Mouse (Mus musculus) midbrain, embryonic 14.5 days (tissue): Measurements from ENCODE around the gene Pdzd2. TPM values are rescaled to one million over a fixed set of nuclear protein-coding genes. Genes with fewer than 3 reads are reported as not detected.

Experiments used
- ATAC-seq: fragments of 200-750 bp; cut with Nextera tagmentation; 2 replicates; pipeline ENCODE4 v1.8.0; 2017; ENCODE audit warnings: moderate number of reproducible peaks, moderate library complexity; ENCODE audit not compliant: low FRiP score, low TSS enrichment
- DNase-seq: peaks from one replicate; pipeline ENCODE4 v3.0.0-alpha.2; 2015
- H3K27ac ChIP-seq: fragments of 300-500 bp; sonication (generic); replicated peaks from 2 replicates; pipeline ENCODE4 v1.5.1; 2014; ENCODE audit warnings: mild to moderate bottlenecking, low read depth, low read length, moderate library complexity
- H3K27me3 ChIP-seq: fragments of 300-500 bp; sonication (generic); 2 replicates; pipeline ENCODE4 v1.6.1; 2014; ENCODE audit warnings: low read length, control low read depth, mixed read lengths; ENCODE audit not compliant: control insufficient read depth, insufficient read depth
- H3K36me3 ChIP-seq: fragments of 300-500 bp; sonication (generic); 2 replicates; pipeline ENCODE4 v1.6.1; 2014; ENCODE audit warnings: low read length, control low read depth; ENCODE audit not compliant: control insufficient read depth, insufficient read depth
- H3K4me1 ChIP-seq: fragments of 300-500 bp; sonication (generic); 2 replicates; pipeline ENCODE4 v1.6.1; 2014; ENCODE audit warnings: mild to moderate bottlenecking, antibody characterized with exemption, low read length, control low read depth; ENCODE audit not compliant: control insufficient read depth, insufficient read depth
- H3K4me2 ChIP-seq: fragments of 300-500 bp; sonication (generic); 2 replicates; pipeline ENCODE4 v1.6.1; 2014; ENCODE audit warnings: mild to moderate bottlenecking, low read length, moderate library complexity
- H3K4me3 ChIP-seq: fragments of 300-500 bp; sonication (generic); replicated peaks from 2 replicates; pipeline ENCODE4 v1.5.1; 2014; ENCODE audit warnings: low read depth, low read length
- H3K9ac ChIP-seq: fragments of 300-500 bp; sonication (generic); replicated peaks from 2 replicates; pipeline ENCODE4 v1.6.1; 2014; ENCODE audit warnings: mild to moderate bottlenecking, low read length, moderate library complexity
- H3K9me3 ChIP-seq: fragments of 300-500 bp; sonication (generic); 2 replicates; pipeline ENCODE4 v1.6.1; 2016; ENCODE audit warnings: low read length, control low read depth, mixed read lengths; ENCODE audit not compliant: control insufficient read depth
- WGBS: fragments of 180-500 bp; shearing (Covaris S2); extraction: QIAGEN DNeasy Blood & Tissue Kit; methylation state at CpG from one replicate; pipeline ENCODE4 v1.1.7; 2014; 5-methylcytosine and 5-hydroxymethylcytosine counted together
- polyA plus RNA-seq: library from polyadenylated mRNA; unstranded; fragments of >200 nt; fragmentation: Nextera tagmentation; extraction: Ambion mirVana; gene quantifications from 2 replicates; pipeline ENCODE4 v1.2.1, GENCODE M21; 2014

The Pdzd2 gene
- polyA plus RNA-seq, 1 experiment from 2014 or later, result 11.2 TPM

GRCm38 (mm10) chr15:12619273-12619672 is 120.5 kb downstream of the Pdzd2 start:
- no peak overlapping the region for H3K4me3 ChIP-seq
- DNase-seq (no peak), ATAC-seq (no peak)
- H3K4me1 ChIP-seq, result 0 out of 2 replicates have a peak, but pooled peaks cover 9% of the 10 kb centered on the region
- no peak overlapping the region for H3K9ac ChIP-seq
- H3K9me3 ChIP-seq, result no peaks in the 10 kb centered on the region
- no peaks in the 10 kb centered on the region for H3K27me3 ChIP-seq
- no peaks in the 10 kb centered on the region for H3K36me3 ChIP-seq
- WGBS, result 87% methylated on average over 8 of the region's 8 CpGs
- no peak overlapping the region for H3K27ac ChIP-seq
- H3K4me2 ChIP-seq, result no peak overlapping the region

- Histone ChIP-seq H3K27ac (no peak overlapping the region), H3K27me3 (no peaks in the 10 kb centered on the region), H3K9ac (no peak overlapping the region), H3K4me1 (0 out of 2 replicates have a peak, but pooled peaks cover 8% of the 10 kb centered on the region), H3K4me2 (no peak overlapping the region), H3K36me3 (no peaks in the 10 kb centered on the region), H3K4me3 (no peak overlapping the region), H3K9me3 (no peaks in the 10 kb centered on the region)
- no peak for DNase-seq
- no peak for ATAC-seq
- WGBS, result 87% methylated on average over 11 of the region's 11 CpGs
These were observed 122.1 kb downstream of the Pdzd2 start for GRCm38 (mm10) chr15:12617651-12618050.

GRCm38 (mm10) chr15:12617220-12617619 is 122.5 kb downstream of the Pdzd2 start:
- no peak for DNase-seq
- H3K4me1 ChIP-seq, result 0 out of 2 replicates have a peak, but pooled peaks cover 4% of the 10 kb centered on the region
- no peaks in the 10 kb centered on the region for H3K36me3 ChIP-seq
- no peak overlapping the region for H3K9ac ChIP-seq
- H3K4me3 ChIP-seq, result no peak overlapping the region
- H3K27me3 ChIP-seq, result no peaks in the 10 kb centered on the region
- WGBS, result 83% methylated on average over 8 of the region's 8 CpGs
- H3K27ac ChIP-seq, result no peak overlapping the region
- H3K9me3 ChIP-seq, result no peaks in the 10 kb centered on the region
- no peak for ATAC-seq
- no peak overlapping the region for H3K4me2 ChIP-seq

GRCm38 (mm10) chr15:12614944-12615878 is 124.5 kb downstream of the Pdzd2 start:
- no peak for DNase-seq
- no peak overlapping the region for H3K4me3 ChIP-seq
- no peak for ATAC-seq
- no peaks in the 10 kb centered on the region for H3K27me3 ChIP-seq
- 71% methylated on average over 20 of the region's 20 CpGs for WGBS
- H3K27ac ChIP-seq, result no peak overlapping the region
- H3K4me1 ChIP-seq, result no peaks in the 10 kb centered on the region
- no peak overlapping the region for H3K9ac ChIP-seq
- H3K4me2 ChIP-seq, result no peak overlapping the region
- no peaks in the 10 kb centered on the region for H3K36me3 ChIP-seq
- no peaks in the 10 kb centered on the region for H3K9me3 ChIP-seq

- 68% methylated on average over 9 of the region's 9 CpGs for WGBS
- DNase-seq (no peak), ATAC-seq (no peak)
- Histone ChIP-seq H3K27me3 (no peaks in the 10 kb centered on the region), H3K4me3 (no peak overlapping the region), H3K27ac (no peak overlapping the region), H3K36me3 (no peaks in the 10 kb centered on the region), H3K9me3 (no peaks in the 10 kb centered on the region), H3K4me2 (no peak overlapping the region), H3K4me1 (no peaks in the 10 kb centered on the region), H3K9ac (no peak overlapping the region)
These were observed 125.7 kb downstream of the Pdzd2 start for GRCm38 (mm10) chr15:12614011-12614410.

- H3K4me1 ChIP-seq, result no peaks in the 10 kb centered on the region
- WGBS, result 75% methylated on average over 7 of the region's 7 CpGs
These were observed 126.6 kb downstream of the Pdzd2 start for GRCm38 (mm10) chr15:12612944-12613675.

GRCm38 (mm10) chr15:12608090-12608489 is 131.6 kb downstream of the Pdzd2 start:
- Histone ChIP-seq H3K4me2 (no peak overlapping the region), H3K36me3 (no peaks in the 10 kb centered on the region), H3K9me3 (no peaks in the 10 kb centered on the region), H3K27ac (no peak overlapping the region), H3K9ac (no peak overlapping the region), H3K4me1 (no peaks in the 10 kb centered on the region), H3K27me3 (no peaks in the 10 kb centered on the region), H3K4me3 (no peak overlapping the region)
- WGBS, result 93% methylated on average over 6 of the region's 6 CpGs
- no peak for ATAC-seq
- no peak for DNase-seq

More at GRCm38 (mm10) chr15:12612944-12613675, 126.6 kb downstream of the Pdzd2 start:
- Histone ChIP-seq H3K4me2 (no peak overlapping the region), H3K27ac (no peak overlapping the region), H3K4me3 (no peak overlapping the region), H3K36me3 (no peaks in the 10 kb centered on the region), H3K27me3 (no peaks in the 10 kb centered on the region), H3K9ac (no peak overlapping the region), H3K9me3 (no peaks in the 10 kb centered on the region)
- DNase-seq, result no peak
- ATAC-seq, result no peak

GRCm38 (mm10) chr15:12606306-12606705 is 133.4 kb downstream of the Pdzd2 start:
- Histone ChIP-seq H3K4me1 (no peaks in the 10 kb centered on the region), H3K36me3 (no peaks in the 10 kb centered on the region), H3K9ac (no peak overlapping the region), H3K4me2 (no peak overlapping the region), H3K4me3 (no peak overlapping the region), H3K27me3 (no peaks in the 10 kb centered on the region), H3K27ac (no peak overlapping the region), H3K9me3 (no peaks in the 10 kb centered on the region)
- 70% methylated on average over 9 of the region's 9 CpGs for WGBS
- DNase-seq (no peak), ATAC-seq (no peak)
